Mouse (Mus musculus): ENCODE results near the gene Plcb3. TPM values are rescaled to one million over a fixed set of nuclear protein-coding genes. Genes with fewer than 3 reads are reported as not detected.
A peak's percentile ranks its signal among the peaks of the same experiment; 100 is the strongest.

Plcb3 gene
- polyA plus RNA-seq, 1 experiment from 2014 or later: 13.0 TPM

DNA sequence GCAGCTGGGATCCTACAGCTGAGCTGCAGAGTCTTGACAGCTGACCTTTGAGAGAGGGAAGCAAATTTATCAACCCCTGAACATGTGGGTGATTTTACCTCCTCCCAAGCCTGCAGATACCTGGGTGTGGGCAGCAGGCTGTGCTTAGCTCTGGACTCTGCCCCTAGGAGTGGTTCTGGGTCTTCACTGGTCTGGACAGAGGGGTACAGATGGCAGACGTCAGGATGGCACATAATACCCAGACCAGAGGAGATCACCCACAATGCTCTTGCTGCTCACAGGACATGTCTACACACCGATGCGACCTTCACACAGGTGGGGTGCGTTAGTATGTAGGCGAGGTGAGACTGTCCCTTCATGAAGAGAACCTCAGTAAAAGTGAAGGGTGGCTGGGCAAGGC lies 26.7 kb downstream of the Plcb3 start:
- no peaks in the 10 kb centered on the region for H3K36me3 ChIP-seq (ENCODE audit: control insufficient read depth, insufficient read depth, low read length)
- no peaks in the 10 kb centered on the region for H3K27me3 ChIP-seq (ENCODE audit: control insufficient read depth, insufficient read depth, low read length)
- DNase-seq (ENCODE audit: low spot score, missing footprints) (no peak), ATAC-seq (ENCODE audit: low FRiP score) (no peak)
- H3K4me1 ChIP-seq (ENCODE audit: control insufficient read depth, insufficient read depth, low read length): peaks cover 15% of the 10 kb centered on the region
- H3K9me3 ChIP-seq (ENCODE audit: control insufficient read depth, low read length): no peaks in the 10 kb centered on the region
- H3K9ac ChIP-seq (ENCODE audit: low read length): no peak overlapping the region
- 93% methylated on average over 5 of the region's 5 CpGs for WGBS
- no peak overlapping the region for H3K27ac ChIP-seq (ENCODE audit: low read depth, low read length)
- no peak overlapping the region for H3K4me2 ChIP-seq
- no peak overlapping the region for H3K4me3 ChIP-seq (ENCODE audit: low read depth, low read length)

DNA sequence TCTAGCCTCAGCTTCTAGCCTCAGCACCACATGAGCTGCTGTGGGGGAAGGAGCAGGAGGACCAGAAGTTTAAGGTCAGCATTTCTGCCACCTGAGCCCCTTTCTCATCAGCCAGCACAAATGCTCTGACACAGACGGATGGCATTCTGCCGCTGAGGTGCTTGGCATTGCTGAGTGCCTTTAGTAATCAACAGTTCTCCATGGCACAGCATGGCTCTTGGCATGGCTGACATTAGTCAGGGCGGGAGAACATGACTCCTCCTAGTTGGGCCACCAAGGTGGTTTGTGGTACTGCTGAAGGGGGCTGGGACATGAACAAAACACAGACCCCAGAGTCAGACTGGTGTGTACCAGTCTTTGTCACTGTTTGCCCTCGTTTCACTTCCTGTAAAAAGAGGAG lies 28.1 kb downstream of the Plcb3 start:
- Histone ChIP-seq H3K36me3 (ENCODE audit: control insufficient read depth, insufficient read depth, low read length) (no peaks in the 10 kb centered on the region), H3K4me3 (ENCODE audit: low read depth, low read length) (no peak overlapping the region), H3K27me3 (ENCODE audit: control insufficient read depth, insufficient read depth, low read length) (no peaks in the 10 kb centered on the region), H3K4me2 (no peak overlapping the region), H3K4me1 (ENCODE audit: control insufficient read depth, insufficient read depth, low read length) (peaks cover 15% of the 10 kb centered on the region), H3K9ac (ENCODE audit: low read length) (no peak overlapping the region), H3K9me3 (ENCODE audit: control insufficient read depth, low read length) (no peaks in the 10 kb centered on the region), H3K27ac (ENCODE audit: low read depth, low read length) (no peak overlapping the region)
- ATAC-seq (ENCODE audit: low FRiP score) (no peak), DNase-seq (ENCODE audit: low spot score, missing footprints) (no peak)
- WGBS: 83% methylated on average over 4 of the region's 4 CpGs

DNA sequence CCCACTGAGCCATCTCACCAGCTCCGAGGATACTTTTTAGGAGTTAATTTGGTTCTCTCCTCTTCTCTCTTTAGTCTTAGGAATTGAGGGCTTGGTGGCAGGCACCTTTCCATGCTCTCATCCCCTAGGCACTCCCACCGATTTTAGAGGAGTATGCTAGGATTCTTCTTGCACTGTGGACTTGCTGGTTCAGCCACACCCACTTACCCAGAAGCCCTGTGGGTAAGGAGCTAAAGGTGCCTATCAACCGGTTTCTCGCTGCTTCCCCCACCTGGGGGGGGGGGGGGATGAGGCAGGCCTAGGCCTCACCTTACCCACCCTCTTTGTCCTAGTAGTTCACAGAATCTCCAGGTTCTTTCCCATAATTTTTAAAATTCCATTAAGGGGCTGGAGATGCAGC lies 28.5 kb downstream of the Plcb3 start:
- Histone ChIP-seq H3K27ac (ENCODE audit: low read depth, low read length) (no peak overlapping the region), H3K4me3 (ENCODE audit: low read depth, low read length) (no peak overlapping the region), H3K4me1 (ENCODE audit: control insufficient read depth, insufficient read depth, low read length) (peaks cover 15% of the 10 kb centered on the region), H3K36me3 (ENCODE audit: control insufficient read depth, insufficient read depth, low read length) (no peaks in the 10 kb centered on the region), H3K9ac (ENCODE audit: low read length) (no peak overlapping the region), H3K9me3 (ENCODE audit: control insufficient read depth, low read length) (no peaks in the 10 kb centered on the region), H3K27me3 (ENCODE audit: control insufficient read depth, insufficient read depth, low read length) (no peaks in the 10 kb centered on the region), H3K4me2 (no peak overlapping the region)
- 48% methylated on average over 4 of the region's 4 CpGs for WGBS
- DNase-seq (ENCODE audit: low spot score, missing footprints): no peak
- no peak for ATAC-seq (ENCODE audit: low FRiP score)

DNA sequence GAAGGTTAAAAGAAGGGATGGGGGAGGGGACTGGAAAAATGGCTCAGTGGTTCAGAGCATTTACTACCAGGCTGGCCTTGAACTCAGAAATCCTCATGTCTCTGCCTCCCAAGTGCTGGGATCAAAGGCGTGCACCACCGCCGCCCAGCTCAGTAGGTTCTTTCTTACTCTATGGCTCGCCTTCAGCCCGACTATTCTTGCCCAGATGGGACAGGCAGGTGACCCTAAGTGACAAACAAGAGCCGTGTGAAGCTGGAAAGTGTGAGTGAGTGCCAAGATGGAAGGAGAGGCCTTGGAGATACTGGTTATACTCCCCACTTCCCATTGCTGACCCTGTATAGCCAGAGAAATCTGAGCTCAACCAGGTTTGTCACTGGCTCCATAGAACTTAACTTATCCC lies 32.6 kb downstream of the Plcb3 start:
- Histone ChIP-seq H3K27ac (ENCODE audit: low read depth, low read length) (no peak overlapping the region), H3K4me2 (no peak overlapping the region), H3K36me3 (ENCODE audit: control insufficient read depth, insufficient read depth, low read length) (no peaks in the 10 kb centered on the region), H3K27me3 (ENCODE audit: control insufficient read depth, insufficient read depth, low read length) (no peaks in the 10 kb centered on the region), H3K9ac (ENCODE audit: low read length) (no peak overlapping the region), H3K4me1 (ENCODE audit: control insufficient read depth, insufficient read depth, low read length) (peaks cover 14% of the 10 kb centered on the region), H3K9me3 (ENCODE audit: control insufficient read depth, low read length) (no peaks in the 10 kb centered on the region), H3K4me3 (ENCODE audit: low read depth, low read length) (no peak overlapping the region)
- ATAC-seq (ENCODE audit: low FRiP score) (no peak), DNase-seq (ENCODE audit: low spot score, missing footprints) (no peak)
- 96% methylated on average over 6 of the region's 6 CpGs for WGBS

DNA sequence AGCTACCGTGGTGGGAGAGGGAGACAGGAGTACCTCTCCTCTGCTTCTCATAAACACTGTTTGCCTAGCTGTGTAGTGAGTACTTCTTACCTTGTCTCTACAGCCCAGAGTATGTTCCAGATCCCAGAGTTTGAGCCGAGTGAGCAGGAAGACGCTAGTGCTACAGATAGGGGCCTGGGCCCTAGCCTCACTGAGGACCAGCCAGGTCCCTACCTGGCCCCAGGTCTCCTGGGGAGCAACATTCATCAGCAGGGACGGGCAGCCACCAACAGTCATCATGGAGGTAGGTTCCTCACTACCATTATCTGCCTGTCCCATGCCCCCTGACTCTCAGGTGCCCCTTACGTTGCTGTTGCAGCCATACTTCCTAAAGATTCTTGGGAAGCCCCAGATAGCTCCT lies 33.5 kb downstream of the Plcb3 start:
- Histone ChIP-seq H3K9me3 (ENCODE audit: control insufficient read depth, low read length) (no peaks in the 10 kb centered on the region), H3K4me2 (peak overlapping the region; percentile 98), H3K27me3 (ENCODE audit: control insufficient read depth, insufficient read depth, low read length) (no peaks in the 10 kb centered on the region), H3K9ac (ENCODE audit: low read length) (peak overlapping the region; percentile 92), H3K36me3 (ENCODE audit: control insufficient read depth, insufficient read depth, low read length) (no peaks in the 10 kb centered on the region), H3K4me3 (ENCODE audit: low read depth, low read length) (peak overlapping the region; percentile 79), H3K4me1 (ENCODE audit: control insufficient read depth, insufficient read depth, low read length) (peaks cover 14% of the 10 kb centered on the region), H3K27ac (ENCODE audit: low read depth, low read length) (peak overlapping the region; percentile 92)
- WGBS: 30% methylated on average over 5 of the region's 5 CpGs
- peak; percentile 14; the same call in 1 of the 2 replicates for ATAC-seq (ENCODE audit: low FRiP score)
- no peak for DNase-seq (ENCODE audit: low spot score, missing footprints)

DNA sequence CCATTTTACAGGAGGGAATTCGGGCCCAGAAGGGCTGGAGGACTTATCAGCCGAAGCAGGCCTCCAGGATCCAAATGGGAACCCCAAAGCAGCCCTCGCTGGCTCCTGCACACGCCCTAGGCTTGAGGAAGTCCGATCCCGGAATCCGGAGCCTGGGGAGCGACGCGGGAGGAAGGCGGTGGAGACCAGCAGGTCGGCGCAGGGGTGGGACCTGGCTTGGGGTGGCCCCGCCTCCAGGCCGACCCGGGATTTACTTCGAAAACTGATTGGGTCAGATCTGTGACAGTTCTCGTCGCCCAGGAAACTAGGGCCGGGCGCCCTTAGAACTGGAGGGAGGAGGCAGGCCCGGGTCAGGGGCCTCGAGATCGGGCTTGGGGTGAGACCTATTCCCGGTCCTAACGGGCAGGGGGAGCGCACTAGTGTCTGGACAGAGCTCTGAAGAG lies 34.0 kb downstream of the Plcb3 start, which contains the start of gene Gpr137:
Gene Gpr137 (minus strand): TSS at position 232 of the 443 bp plus-strand sequence.
- WGBS: 0% methylated on average over 27 of the region's 27 CpGs
- peak; percentile 98 for DNase-seq (ENCODE audit: low spot score, missing footprints)
- Histone ChIP-seq H3K27me3 (ENCODE audit: control insufficient read depth, insufficient read depth, low read length) (no peaks in the 10 kb centered on the region), H3K4me1 (ENCODE audit: control insufficient read depth, insufficient read depth, low read length) (peaks cover 14% of the 10 kb centered on the region), H3K4me3 (ENCODE audit: low read depth, low read length) (peak within 1 kb of the TSS; percentile 79), H3K36me3 (ENCODE audit: control insufficient read depth, insufficient read depth, low read length) (no peaks in the 10 kb centered on the region), H3K9me3 (ENCODE audit: control insufficient read depth, low read length) (no peaks in the 10 kb centered on the region), H3K27ac (ENCODE audit: low read depth, low read length) (peak within 1 kb of the TSS; percentile 92), H3K4me2 (peak within 1 kb of the TSS; percentile 98), H3K9ac (ENCODE audit: low read length) (peak within 1 kb of the TSS; percentile 92)
- peak; percentile 89 for ATAC-seq (ENCODE audit: low FRiP score)

DNA sequence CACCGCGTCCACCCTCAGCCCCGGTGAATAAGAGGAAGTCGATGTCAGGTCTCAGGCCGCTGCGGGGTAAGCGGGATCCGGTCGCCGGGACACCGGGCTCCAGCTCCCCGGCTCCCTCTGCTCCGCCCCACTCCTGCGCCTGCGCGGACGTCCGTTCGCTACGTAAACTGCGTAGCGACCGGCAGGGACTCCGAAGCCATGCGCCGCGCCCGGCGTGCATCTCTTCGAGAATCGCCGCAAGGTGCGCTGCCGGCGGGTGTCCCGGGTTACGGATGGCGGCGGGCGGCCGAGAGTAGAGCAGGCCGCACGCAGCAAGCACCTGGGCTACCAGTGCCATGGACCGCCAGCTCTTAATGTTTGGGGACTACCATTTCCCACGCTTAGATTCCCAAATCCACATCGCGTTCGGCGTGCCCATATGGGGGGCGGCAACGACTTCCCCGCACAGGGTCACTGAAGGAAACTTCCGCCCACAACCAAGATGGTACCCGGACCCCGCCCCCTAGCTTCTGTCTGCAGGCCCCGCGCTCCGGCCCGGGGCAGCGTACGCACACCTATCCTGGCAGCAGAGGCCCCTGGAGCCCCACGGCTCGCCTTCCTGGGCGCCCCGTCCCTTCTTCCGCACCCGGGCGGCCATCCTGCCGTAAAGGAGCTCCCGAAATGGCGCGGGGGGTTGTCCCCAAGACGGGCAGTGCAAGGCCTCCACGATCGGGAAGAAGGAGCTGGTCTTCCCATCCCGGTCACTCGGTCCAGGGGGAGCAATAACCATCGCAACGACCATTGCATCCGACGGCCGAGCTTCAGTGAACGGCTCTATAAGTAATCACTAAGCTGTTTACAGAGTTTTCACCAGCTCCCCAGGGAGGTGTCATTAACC lies 34.7 kb downstream of the Plcb3 start, which contains the start of gene Bad:
Gene Bad (plus strand): TSS at position 490 of the 877 bp plus-strand sequence.
- Histone ChIP-seq H3K9ac (ENCODE audit: low read length) (peak within 1 kb of the TSS; percentile 92), H3K4me2 (peak within 1 kb of the TSS; percentile 98), H3K27ac (ENCODE audit: low read depth, low read length) (peak within 1 kb of the TSS; percentile 92), H3K9me3 (ENCODE audit: control insufficient read depth, low read length) (no peaks in the 10 kb centered on the region), H3K36me3 (ENCODE audit: control insufficient read depth, insufficient read depth, low read length) (no peaks in the 10 kb centered on the region), H3K4me3 (ENCODE audit: low read depth, low read length) (peak within 1 kb of the TSS; percentile 79), H3K4me1 (ENCODE audit: control insufficient read depth, insufficient read depth, low read length) (peaks cover 14% of the 10 kb centered on the region), H3K27me3 (ENCODE audit: control insufficient read depth, insufficient read depth, low read length) (no peaks in the 10 kb centered on the region)
- DNase-seq (ENCODE audit: low spot score, missing footprints) (peak; percentile 100), ATAC-seq (ENCODE audit: low FRiP score) (peak; percentile 82)
- under 1% methylated on average over 83 of the region's 83 CpGs for WGBS

DNA sequence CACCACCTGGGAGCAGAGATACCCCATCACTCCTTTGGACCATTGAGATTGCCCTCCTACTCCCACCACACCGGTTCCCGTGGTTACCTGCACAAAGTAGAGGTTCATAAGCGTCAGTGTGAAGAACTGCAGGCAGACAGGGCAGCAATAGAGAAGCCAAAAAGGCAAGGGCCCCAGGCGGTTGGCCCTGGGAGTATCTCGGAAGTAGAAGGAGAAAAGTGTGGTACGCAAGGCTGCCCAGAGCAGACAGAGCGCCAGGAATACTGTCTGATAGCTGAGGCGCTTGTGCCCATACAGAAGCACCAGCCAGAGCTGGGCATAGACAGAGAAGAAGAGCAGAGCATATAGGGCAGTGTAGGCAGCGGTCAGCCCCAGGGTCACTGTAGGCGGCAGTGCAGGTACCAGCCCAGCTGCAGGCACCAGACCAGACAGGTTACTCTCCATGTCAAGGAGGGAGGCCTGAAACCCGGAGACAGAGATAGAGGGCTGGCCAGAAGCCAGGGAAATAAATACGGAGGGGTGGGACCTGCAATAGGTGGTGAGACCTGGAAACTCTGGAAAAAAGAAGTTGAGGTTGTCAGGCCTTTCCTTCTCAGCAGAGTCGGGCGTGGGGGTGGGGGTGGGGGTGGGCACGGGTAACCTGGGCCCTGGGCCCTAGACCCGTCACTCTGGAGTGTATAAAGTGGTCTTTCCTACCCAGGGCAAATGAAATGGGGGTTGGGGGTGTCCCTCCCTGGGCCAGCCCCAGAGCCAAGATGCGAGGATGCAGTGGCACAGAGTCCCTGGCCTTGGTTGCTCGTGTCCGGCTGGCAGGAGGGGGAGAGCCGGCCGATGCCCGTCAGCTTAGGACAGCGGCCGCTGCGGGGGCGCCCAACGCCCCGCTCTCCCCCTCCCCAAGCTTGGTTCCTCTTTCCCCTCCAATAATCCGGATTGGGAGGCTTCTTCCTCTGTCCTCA lies 35.6 kb downstream of the Plcb3 start:
- no peaks in the 10 kb centered on the region for H3K9me3 ChIP-seq (ENCODE audit: control insufficient read depth, low read length)
- DNase-seq (ENCODE audit: low spot score, missing footprints) (no peak), ATAC-seq (ENCODE audit: low FRiP score) (peak; percentile 28)
- peak overlapping the region; percentile 98 for H3K4me2 ChIP-seq
- no peaks in the 10 kb centered on the region for H3K36me3 ChIP-seq (ENCODE audit: control insufficient read depth, insufficient read depth, low read length)
- H3K27ac ChIP-seq (ENCODE audit: low read depth, low read length): no peak overlapping the region; the same call in 1 of the 2 replicates
- H3K27me3 ChIP-seq (ENCODE audit: control insufficient read depth, insufficient read depth, low read length): peaks cover 7% of the 10 kb centered on the region; the same call in 1 of the 2 replicates
- H3K4me1 ChIP-seq (ENCODE audit: control insufficient read depth, insufficient read depth, low read length): peaks cover 14% of the 10 kb centered on the region
- WGBS: 22% methylated on average over 29 of the region's 29 CpGs
- peak overlapping the region; percentile 79 for H3K4me3 ChIP-seq (ENCODE audit: low read depth, low read length)
- H3K9ac ChIP-seq (ENCODE audit: low read length): peak overlapping the region; percentile 92

Data from midbrain, embryonic 11.5 days (tissue).